Mouse (Mus musculus) right cerebral cortex, postnatal 14 days (tissue): ENCODE data around the gene Whamm.

ENCODE experiments used
- DNase-seq: peaks from one replicate; pipeline ENCODE4 v3.0.0; 2022

Whamm gene

GRCm38 (mm10) chr7:81564766-81565165 is 6.3 kb upstream of the Whamm start:
- DNase-seq = no peak

- no peak for DNase-seq
Observed at GRCm38 (mm10) chr7:81565381-81566055, 5.5 kb upstream of the Whamm start.

- DNase-seq = no peak
Observed at GRCm38 (mm10) chr7:81566332-81566731, 4.7 kb upstream of the Whamm start.

- no peak for DNase-seq
Observed at GRCm38 (mm10) chr7:81566892-81567291, 4.2 kb upstream of the Whamm start, which contains the start of gene Fsd2. Fsd2 (minus strand) TSS chr7:81566944.

GRCm38 (mm10) chr7:81567396-81567795 is 3.7 kb upstream of the Whamm start:
- no peak for DNase-seq

- DNase-seq = no peak
Observed at GRCm38 (mm10) chr7:81569851-81570250, 1.2 kb upstream of the Whamm start.

- no peak for DNase-seq
Observed at GRCm38 (mm10) chr7:81570271-81570670, 795 bp upstream of the Whamm start.

- DNase-seq = no peak
Observed at GRCm38 (mm10) chr7:81570752-81571107, 336 bp upstream of the Whamm start.

GRCm38 (mm10) chr7:81571941-81572441 is 925 bp downstream of the Whamm start:
- DNase-seq = no peak

- no peak for DNase-seq
Observed at GRCm38 (mm10) chr7:81572610-81573268, 1.7 kb downstream of the Whamm start.

- DNase-seq = no peak
Observed at GRCm38 (mm10) chr7:81573397-81573796, 2.3 kb downstream of the Whamm start.

- no peak for DNase-seq
Observed at GRCm38 (mm10) chr7:81573821-81574220, 2.8 kb downstream of the Whamm start.

GRCm38 (mm10) chr7:81575606-81576005 is 4.5 kb downstream of the Whamm start:
- DNase-seq = no peak

GRCm38 (mm10) chr7:81577872-81578271 is 6.8 kb downstream of the Whamm start:
- no peak for DNase-seq

GRCm38 (mm10) chr7:81578413-81578812 is 7.3 kb downstream of the Whamm start:
- DNase-seq = no peak

- no peak for DNase-seq
Observed at GRCm38 (mm10) chr7:81579312-81579711, 8.2 kb downstream of the Whamm start.

- no peak for DNase-seq
Observed at GRCm38 (mm10) chr7:81583512-81583911, 12.4 kb downstream of the Whamm start.

GRCm38 (mm10) chr7:81585326-81585725 is 14.3 kb downstream of the Whamm start:
- DNase-seq = no peak

GRCm38 (mm10) chr7:81587238-81587637 is 16.2 kb downstream of the Whamm start:
- no peak for DNase-seq

- DNase-seq = no peak
Observed at GRCm38 (mm10) chr7:81592686-81593085, 21.6 kb downstream of the Whamm start.

GRCm38 (mm10) chr7:81593387-81593786 is 22.3 kb downstream of the Whamm start:
- DNase-seq = no peak

- no peak for DNase-seq
Observed at GRCm38 (mm10) chr7:81595056-81595455, 24.0 kb downstream of the Whamm start.

GRCm38 (mm10) chr7:81596086-81596485 is 25.0 kb downstream of the Whamm start:
- DNase-seq = no peak

- no peak for DNase-seq
Observed at GRCm38 (mm10) chr7:81597660-81598059, 26.6 kb downstream of the Whamm start.
